Mouse (Mus musculus) limb, embryonic 14.5 days (tissue): Measurements from ENCODE around the gene Bax. TPM values are rescaled to one million over a fixed set of nuclear protein-coding genes. Genes with fewer than 3 reads are reported as not detected.

Experiments
- ATAC-seq: fragments of 200-750 bp; cut with Nextera tagmentation; 2 replicates; pipeline ENCODE4 v1.8.0; 2017; ENCODE audit warnings: low read depth, moderate number of reproducible peaks, moderate TSS enrichment; ENCODE audit not compliant: low FRiP score
- DNase-seq: peaks from one replicate; pipeline ENCODE4 v3.0.0-alpha.2; 2015; ENCODE audit warnings: low spot score
- H3K27ac ChIP-seq: fragments of 300-500 bp; sonication (generic); replicated peaks from 2 replicates; pipeline ENCODE4 v1.5.1; 2014; ENCODE audit warnings: low read depth, mild to moderate bottlenecking, low read length, moderate library complexity, mixed read lengths
- H3K27me3 ChIP-seq: fragments of 300-500 bp; sonication (generic); 2 replicates; pipeline ENCODE4 v1.6.1; 2014; ENCODE audit warnings: low read length, mixed read lengths; ENCODE audit not compliant: control insufficient read depth, insufficient read depth
- H3K36me3 ChIP-seq: fragments of 300-500 bp; sonication (generic); 2 replicates; pipeline ENCODE4 v1.6.1; 2014; ENCODE audit warnings: mild to moderate bottlenecking, low read length, moderate library complexity, mixed read lengths; ENCODE audit not compliant: control insufficient read depth, insufficient read depth
- H3K4me1 ChIP-seq: fragments of 300-500 bp; sonication (generic); 2 replicates; pipeline ENCODE4 v1.6.1; 2014; ENCODE audit warnings: antibody characterized with exemption, low read length, mixed read lengths; ENCODE audit not compliant: control insufficient read depth, insufficient read depth
- H3K4me2 ChIP-seq: fragments of 300-500 bp; sonication (generic); replicated peaks from 2 replicates; pipeline ENCODE4 v1.6.1; 2014; ENCODE audit warnings: low read depth, mild to moderate bottlenecking, low read length, moderate library complexity; ENCODE audit not compliant: severe bottlenecking
- H3K4me3 ChIP-seq: fragments of 300-500 bp; sonication (generic); replicated peaks from 2 replicates; pipeline ENCODE4 v1.5.1; 2014; ENCODE audit warnings: low read length
- H3K9ac ChIP-seq: fragments of 300-500 bp; sonication (generic); 2 replicates; pipeline ENCODE4 v1.6.1; 2014; ENCODE audit warnings: mild to moderate bottlenecking, low read depth, low read length, moderate library complexity; ENCODE audit not compliant: severe bottlenecking
- H3K9me3 ChIP-seq: fragments of 300-500 bp; sonication (generic); 2 replicates; pipeline ENCODE4 v1.6.1; 2016; ENCODE audit warnings: low read length; ENCODE audit not compliant: control insufficient read depth
- POLR2A ChIP-seq: fragments of 200-500 bp; IDR thresholded peaks from 2 replicates; pipeline ENCODE4 v1.8.0; 2012; ENCODE audit warnings: inconsistent platforms, mild to moderate bottlenecking, moderate library complexity, borderline replicate concordance; ENCODE audit not compliant: insufficient read depth, insufficient read length; ENCODE audit errors: extremely low read depth
- WGBS: fragments of 180-500 bp; shearing (Covaris S2); extraction: QIAGEN DNeasy Blood & Tissue Kit; methylation state at CpG from one replicate; pipeline ENCODE4 v1.1.7; 2014; 5-methylcytosine and 5-hydroxymethylcytosine counted together
- polyA plus RNA-seq, 2 experiments: library from polyadenylated mRNA; depleted of rRNA in 1 of 2; stranded (reverse) in 1 of 2; unstranded in 1 of 2; fragments of >200 nt; fragmentation: Nextera tagmentation in 1 of 2; extraction: Ambion mirVana in 1 of 2; gene quantifications; 2 replicates each; pipeline versions ENCODE4 v1.2.1 to v1.2.3; 2012 to 2014

The Bax gene
- polyA plus RNA-seq, 2 experiments: 127 to 133 TPM

- Histone ChIP-seq H3K4me2 (no peak overlapping the region), H3K36me3 (peaks cover 59% of the 10 kb centered on the region), H3K4me3 (no peak overlapping the region), H3K9me3 (no peaks in the 10 kb centered on the region), H3K27me3 (no peaks in the 10 kb centered on the region), H3K4me1 (no peaks in the 10 kb centered on the region), H3K9ac (no peak overlapping the region), H3K27ac (no peak overlapping the region)
- ATAC-seq (no peak), DNase-seq (no peak)
- WGBS: 83% methylated on average over 1 of the region's 1 CpGs
- TF ChIP-seq POLR2A: no peak
Observed at GRCm38 (mm10) chr7:45449974-45450373, 16.7 kb downstream of the Bax start.

GRCm38 (mm10) chr7:45447325-45447990 is 19.2 kb downstream of the Bax start:
- Histone ChIP-seq H3K4me3 (no peak overlapping the region), H3K27me3 (no peaks in the 10 kb centered on the region), H3K4me1 (no peaks in the 10 kb centered on the region), H3K9me3 (no peaks in the 10 kb centered on the region), H3K27ac (no peak overlapping the region), H3K9ac (no peak overlapping the region), H3K4me2 (no peak overlapping the region), H3K36me3 (peaks cover 66% of the 10 kb centered on the region)
- ATAC-seq: 0 out of 2 replicates have a peak, but pooled peaks have one; percentile 47
- WGBS: 34% methylated on average over 11 of the region's 11 CpGs
- peak; percentile 59 for DNase-seq
- no peak for TF ChIP-seq POLR2A

- Histone ChIP-seq H3K4me3 (no peak overlapping the region), H3K4me1 (no peaks in the 10 kb centered on the region), H3K36me3 (peaks cover 62% of the 10 kb centered on the region), H3K27me3 (no peaks in the 10 kb centered on the region), H3K9ac (no peak overlapping the region), H3K9me3 (no peaks in the 10 kb centered on the region), H3K4me2 (no peak overlapping the region), H3K27ac (no peak overlapping the region)
- no peak for DNase-seq
- TF ChIP-seq POLR2A: no peak
- ATAC-seq: no peak
Observed at GRCm38 (mm10) chr7:45446589-45446988, 20.1 kb downstream of the Bax start.

GRCm38 (mm10) chr7:45443526-45444420 is 22.9 kb downstream of the Bax start:
- Histone ChIP-seq H3K4me3 (no peak overlapping the region), H3K4me1 (no peaks in the 10 kb centered on the region), H3K36me3 (peaks cover 72% of the 10 kb centered on the region), H3K9me3 (no peaks in the 10 kb centered on the region), H3K4me2 (no peak overlapping the region), H3K9ac (no peak overlapping the region), H3K27me3 (no peaks in the 10 kb centered on the region), H3K27ac (no peak overlapping the region)
- TF ChIP-seq POLR2A: no peak
- WGBS: 84% methylated on average over 22 of the region's 22 CpGs
- ATAC-seq (no peak), DNase-seq (no peak)

DNA sequence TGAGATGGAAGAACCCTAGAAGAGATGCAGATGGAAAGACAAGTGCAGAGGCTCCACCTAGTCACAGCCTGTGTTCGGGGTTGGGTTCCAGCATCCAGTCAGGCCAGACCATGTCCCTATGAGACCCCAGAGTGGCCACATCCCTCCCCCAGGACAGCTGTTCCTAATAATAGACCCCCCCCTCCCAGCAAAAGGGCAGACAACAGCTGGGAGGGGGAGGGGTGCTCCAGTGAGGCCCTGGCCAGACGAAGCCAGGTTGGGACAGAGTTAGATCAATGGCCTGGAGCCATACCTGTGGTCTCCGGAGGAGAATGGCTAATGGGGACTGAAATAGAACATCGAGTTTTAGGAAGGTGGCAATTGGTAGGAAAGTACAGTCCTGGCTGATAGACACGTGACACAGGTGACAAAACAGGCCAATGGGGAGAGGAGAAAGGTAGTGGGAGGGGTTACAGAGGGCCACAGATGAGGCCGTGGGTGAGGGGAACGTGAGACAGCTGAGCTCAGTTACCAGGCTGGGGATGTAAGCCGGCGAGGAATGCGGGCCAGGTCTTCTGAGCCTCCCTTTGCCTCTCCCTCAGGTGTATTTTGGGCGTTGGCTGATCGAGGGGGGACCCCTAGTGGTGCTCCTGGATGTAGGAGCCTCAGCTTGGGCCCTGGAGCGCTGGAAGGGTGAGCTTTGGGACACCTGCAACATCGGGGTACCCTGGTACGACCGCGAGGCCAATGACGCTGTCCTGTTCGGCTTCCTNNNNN is 29.0 kb downstream of the Bax start, which contains the start of gene Ruvbl2:
Gene Ruvbl2 (minus strand): TSS at position 576 of the 756 bp plus-strand sequence.
- no peak for DNase-seq
- H3K9ac ChIP-seq: no peak within 1 kb of the TSS
- ATAC-seq: no peak
- no peaks in the 10 kb centered on the region for H3K9me3 ChIP-seq
- no peak within 1 kb of the TSS; the same call in 1 of the 2 replicates for H3K27ac ChIP-seq
- H3K27me3 ChIP-seq: no peaks in the 10 kb centered on the region
- H3K36me3 ChIP-seq: peaks cover 28% of the 10 kb centered on the region
- H3K4me3 ChIP-seq: 0 out of 2 replicates have a peak within 1 kb of the TSS, but pooled peaks have one; percentile 2
- 11% methylated on average over 18 of the region's 19 CpGs for WGBS
- H3K4me2 ChIP-seq: peak within 1 kb of the TSS; percentile 36
- H3K4me1 ChIP-seq: peaks cover 37% of the 10 kb centered on the region
- TF ChIP-seq POLR2A: no peak
